Mouse (Mus musculus): ENCODE results near the gene Tepp. TPM values are rescaled to one million over a fixed set of nuclear protein-coding genes. Genes with fewer than 3 reads are reported as not detected.

Tepp gene
- 0.63 and 0.64 TPM in 2 replicates for polyA plus RNA-seq (2015; fragmentation: Nextera tagmentation; extraction: Ambion mirVana)

- Histone ChIP-seq H3K27me3 (no peaks in the 10 kb centered on the region), H3K4me1 (no peaks in the 10 kb centered on the region), H3K9me3 (no peaks in the 10 kb centered on the region), H3K27ac (no peak within 1 kb of the TSS), H3K9ac (no peak within 1 kb of the TSS), H3K4me3 (no peak within 1 kb of the TSS), H3K36me3 (no peaks in the 10 kb centered on the region), H3K4me2 (no peak within 1 kb of the TSS)
- 31% methylated on average over 6 of the region's 6 CpGs for WGBS
- ATAC-seq (ENCODE audit: borderline replicate concordance, extremely low read depth, low FRiP score, low TSS enrichment) = no peak
Measured at GRCm38 (mm10) chr8:95310342-95310970, at the start of gene Tepp. Gene Tepp, plus strand, starts transcription at chr8:95310566.

- ATAC-seq (ENCODE audit: borderline replicate concordance, extremely low read depth, low FRiP score, low TSS enrichment) = no peak
- 74% methylated on average over 2 of the region's 2 CpGs for WGBS
- Histone ChIP-seq H3K36me3 (no peaks in the 10 kb centered on the region), H3K27me3 (no peaks in the 10 kb centered on the region), H3K4me3 (no peak overlapping the region), H3K9me3 (no peaks in the 10 kb centered on the region), H3K4me1 (no peaks in the 10 kb centered on the region), H3K4me2 (no peak overlapping the region), H3K27ac (no peak overlapping the region), H3K9ac (no peak overlapping the region)
Measured at GRCm38 (mm10) chr8:95262181-95262580, 48.2 kb upstream of the Tepp start.

GRCm38 (mm10) chr8:95270501-95270900, 39.9 kb upstream of the Tepp start:
- Histone ChIP-seq H3K4me2 (no peak overlapping the region), H3K9ac (no peak overlapping the region), H3K27ac (no peak overlapping the region), H3K36me3 (no peaks in the 10 kb centered on the region), H3K4me3 (no peak overlapping the region), H3K9me3 (no peaks in the 10 kb centered on the region), H3K27me3 (no peaks in the 10 kb centered on the region), H3K4me1 (peaks cover 3% of the 10 kb centered on the region; the same call in 1 of the 2 replicates)
- ATAC-seq (ENCODE audit: borderline replicate concordance, extremely low read depth, low FRiP score, low TSS enrichment) = no peak
- WGBS = 55% methylated on average over 12 of the region's 12 CpGs

GRCm38 (mm10) chr8:95271841-95272240, 38.5 kb upstream of the Tepp start:
- 14% methylated on average over 4 of the region's 4 CpGs for WGBS
- H3K9me3 ChIP-seq = no peaks in the 10 kb centered on the region
- ATAC-seq (ENCODE audit: borderline replicate concordance, extremely low read depth, low FRiP score, low TSS enrichment) = peak; percentile 39; the same call in 1 of the 2 replicates
- H3K9ac ChIP-seq = no peak overlapping the region
- H3K4me2 ChIP-seq = no peak overlapping the region
- H3K4me1 ChIP-seq = peaks cover 3% of the 10 kb centered on the region; the same call in 1 of the 2 replicates
- H3K4me3 ChIP-seq = no peak overlapping the region
- no peaks in the 10 kb centered on the region for H3K36me3 ChIP-seq
- no peak overlapping the region for H3K27ac ChIP-seq
- no peaks in the 10 kb centered on the region for H3K27me3 ChIP-seq

- Histone ChIP-seq H3K36me3 (no peaks in the 10 kb centered on the region), H3K27me3 (no peaks in the 10 kb centered on the region), H3K27ac (no peak overlapping the region), H3K4me1 (peaks cover 3% of the 10 kb centered on the region; the same call in 1 of the 2 replicates), H3K4me3 (no peak overlapping the region), H3K9ac (no peak overlapping the region), H3K4me2 (no peak overlapping the region), H3K9me3 (no peaks in the 10 kb centered on the region)
- 20% methylated on average over 2 of the region's 2 CpGs for WGBS
- ATAC-seq (ENCODE audit: borderline replicate concordance, extremely low read depth, low FRiP score, low TSS enrichment) = no peak
Measured at GRCm38 (mm10) chr8:95272871-95273270, 37.5 kb upstream of the Tepp start.

GRCm38 (mm10) chr8:95281493-95281892, 28.9 kb upstream of the Tepp start:
- H3K4me2 ChIP-seq = no peak overlapping the region
- H3K27me3 ChIP-seq = no peaks in the 10 kb centered on the region
- no peaks in the 10 kb centered on the region for H3K9me3 ChIP-seq
- WGBS = 49% methylated on average over 5 of the region's 5 CpGs
- no peak overlapping the region for H3K4me3 ChIP-seq
- no peak for ATAC-seq (ENCODE audit: borderline replicate concordance, extremely low read depth, low FRiP score, low TSS enrichment)
- H3K36me3 ChIP-seq = no peaks in the 10 kb centered on the region
- no peak overlapping the region for H3K27ac ChIP-seq
- H3K9ac ChIP-seq = no peak overlapping the region
- no peaks in the 10 kb centered on the region for H3K4me1 ChIP-seq

GRCm38 (mm10) chr8:95289066-95289650, 21.2 kb upstream of the Tepp start:
- H3K4me3 ChIP-seq = no peak overlapping the region
- H3K36me3 ChIP-seq = no peaks in the 10 kb centered on the region
- H3K4me1 ChIP-seq = peaks cover 11% of the 10 kb centered on the region; the same call in 1 of the 2 replicates
- H3K27me3 ChIP-seq = no peaks in the 10 kb centered on the region
- WGBS = 52% methylated on average over 6 of the region's 6 CpGs
- no peak overlapping the region for H3K4me2 ChIP-seq
- no peak overlapping the region for H3K9ac ChIP-seq
- H3K9me3 ChIP-seq = no peaks in the 10 kb centered on the region
- no peak overlapping the region for H3K27ac ChIP-seq
- no peak; the same call in 1 of the 2 replicates for ATAC-seq (ENCODE audit: borderline replicate concordance, extremely low read depth, low FRiP score, low TSS enrichment)

GRCm38 (mm10) chr8:95293172-95293571, 17.2 kb upstream of the Tepp start:
- H3K9ac ChIP-seq = no peak overlapping the region
- 60% methylated on average over 11 of the region's 11 CpGs for WGBS
- ATAC-seq (ENCODE audit: borderline replicate concordance, extremely low read depth, low FRiP score, low TSS enrichment) = peak; percentile 27; the same call in 1 of the 2 replicates
- H3K4me2 ChIP-seq = peak overlapping the region; percentile 44
- no peak overlapping the region for H3K27ac ChIP-seq
- H3K27me3 ChIP-seq = no peaks in the 10 kb centered on the region
- H3K4me1 ChIP-seq = peaks cover 13% of the 10 kb centered on the region; the same call in 1 of the 2 replicates
- H3K36me3 ChIP-seq = no peaks in the 10 kb centered on the region
- peak overlapping the region; percentile 12 for H3K4me3 ChIP-seq
- H3K9me3 ChIP-seq = no peaks in the 10 kb centered on the region

GRCm38 (mm10) chr8:95293891-95294290, 16.5 kb upstream of the Tepp start:
- Histone ChIP-seq H3K27ac (peak overlapping the region; percentile 37; the same call in 1 of the 2 replicates), H3K27me3 (no peaks in the 10 kb centered on the region), H3K36me3 (no peaks in the 10 kb centered on the region), H3K9ac (no peak overlapping the region), H3K9me3 (no peaks in the 10 kb centered on the region), H3K4me3 (peak overlapping the region; percentile 12), H3K4me2 (peak overlapping the region; percentile 44), H3K4me1 (peaks cover 13% of the 10 kb centered on the region; the same call in 1 of the 2 replicates)
- ATAC-seq (ENCODE audit: borderline replicate concordance, extremely low read depth, low FRiP score, low TSS enrichment) = 0 out of 2 replicates have a peak, but pooled peaks have one; percentile 36
- WGBS = 40% methylated on average over 7 of the region's 7 CpGs

- H3K4me2 ChIP-seq = no peak overlapping the region
- no peaks in the 10 kb centered on the region for H3K36me3 ChIP-seq
- no peak overlapping the region for H3K4me3 ChIP-seq
- no peaks in the 10 kb centered on the region for H3K9me3 ChIP-seq
- no peaks in the 10 kb centered on the region for H3K27me3 ChIP-seq
- no peak for ATAC-seq (ENCODE audit: borderline replicate concordance, extremely low read depth, low FRiP score, low TSS enrichment)
- no peaks in the 10 kb centered on the region for H3K4me1 ChIP-seq
- 19% methylated on average over 5 of the region's 5 CpGs for whole genome bisulfite sequencing
- H3K27ac ChIP-seq = no peak overlapping the region
- no peak overlapping the region for H3K9ac ChIP-seq
Measured at GRCm38 (mm10) chr8:95302410-95302809, 8.0 kb upstream of the Tepp start.

GRCm38 (mm10) chr8:95305526-95305925, 4.8 kb upstream of the Tepp start:
- Histone ChIP-seq H3K36me3 (no peaks in the 10 kb centered on the region), H3K4me2 (no peak overlapping the region), H3K4me1 (no peaks in the 10 kb centered on the region), H3K27ac (no peak overlapping the region), H3K9me3 (no peaks in the 10 kb centered on the region), H3K9ac (no peak overlapping the region), H3K27me3 (no peaks in the 10 kb centered on the region), H3K4me3 (no peak overlapping the region)
- 54% methylated on average over 4 of the region's 4 CpGs for WGBS
- ATAC-seq (ENCODE audit: borderline replicate concordance, extremely low read depth, low FRiP score, low TSS enrichment) = no peak

- Histone ChIP-seq H3K27ac (no peak within 1 kb of the TSS), H3K36me3 (no peaks in the 10 kb centered on the region), H3K4me1 (no peaks in the 10 kb centered on the region), H3K9ac (no peak within 1 kb of the TSS), H3K27me3 (no peaks in the 10 kb centered on the region), H3K4me2 (no peak within 1 kb of the TSS), H3K9me3 (no peaks in the 10 kb centered on the region), H3K4me3 (no peak within 1 kb of the TSS)
- 47% methylated on average over 6 of the region's 6 CpGs for WGBS
- no peak for ATAC-seq (ENCODE audit: borderline replicate concordance, extremely low read depth, low FRiP score, low TSS enrichment)
Measured at GRCm38 (mm10) chr8:95306431-95306830, 3.9 kb upstream of the Tepp start, which contains the start of gene Cngb1. Gene Cngb1, minus strand, starts transcription at chr8:95306585.

All from lung, embryonic 15.5 days (tissue).